Comparison of ENCODE assay signal across 16 mouse cellular contexts in genomic region chr2:168860032-168860691, GRCm38 (mm10).
DNase-seq lines count a peak whose midpoint lies in the region; ATAC-seq and TF ChIP-seq lines count a peak whose summit lies in the region.
"Had no signal": no experiment of that assay in that cellular context is flagged by ENCODE, and none has a peak within 500 bp of the region (broad histone marks: within the 10 kb centered on the region; RNA-seq: fewer than 3 reads in every experiment).

No protein-coding gene starts in this region.

- peaks cover 28% of the 10 kb centered on the region for H3K27me3 ChIP-seq in midbrain, embryonic 10.5 days (ENCODE audit: low read depth, poor library complexity, severe bottlenecking)
- H3K27me3 ChIP-seq in midbrain, embryonic 15.5 days (replicated peaks), result no peaks in the 10 kb centered on the region
- no peaks in the 10 kb centered on the region for H3K27me3 ChIP-seq in embryonic facial prominence, embryonic 12.5 days
- H3K27me3 ChIP-seq in hindbrain, embryonic 14.5 days (ENCODE audit: control insufficient read depth, insufficient read depth, low read length), result peaks cover 10% of the 10 kb centered on the region; the same call in 1 of the 2 replicates
- no peaks in the 10 kb centered on the region for H3K27me3 ChIP-seq in thymus, adult 2 months (ENCODE audit: control insufficient read depth, insufficient read depth, low read length)
- H3K27me3 ChIP-seq: limb, embryonic 15.5 days had no signal

- H3K4me2 ChIP-seq in midbrain, embryonic 15.5 days, result no peak overlapping the region
- no peak overlapping the region for H3K4me2 ChIP-seq in embryonic facial prominence, embryonic 12.5 days (replicated peaks)
- H3K4me2 ChIP-seq in hindbrain, embryonic 14.5 days (replicated peaks), result peak overlapping the region; percentile 12; the same call in 1 of the 2 replicates
- H3K4me2 ChIP-seq: limb, embryonic 15.5 days; neural tube, embryonic 13.5 days had no signal

- H3K36me3 ChIP-seq in midbrain, embryonic 10.5 days, result no peaks in the 10 kb centered on the region
- no peaks in the 10 kb centered on the region for H3K36me3 ChIP-seq in midbrain, embryonic 15.5 days (replicated peaks)
- H3K36me3 ChIP-seq in embryonic facial prominence, embryonic 12.5 days, result no peaks in the 10 kb centered on the region
- no peaks in the 10 kb centered on the region for H3K36me3 ChIP-seq in hindbrain, embryonic 14.5 days (replicated peaks; ENCODE audit: control insufficient read depth, insufficient read depth)
- no peaks in the 10 kb centered on the region for H3K36me3 ChIP-seq in thymus, adult 2 months (ENCODE audit: control insufficient read depth, insufficient read depth, low read length)
- H3K36me3 ChIP-seq: limb, embryonic 15.5 days; neural tube, embryonic 13.5 days had no signal

- ATAC-seq in midbrain, embryonic 15.5 days (replicated peaks), result no peak
- no peak for ATAC-seq in embryonic facial prominence, embryonic 12.5 days (ENCODE audit: insufficient number of reproducible peaks, insufficient read depth, low FRiP score, low TSS enrichment)
- ATAC-seq in hindbrain, embryonic 14.5 days (ENCODE audit: low FRiP score), result no peak
- ATAC-seq in megakaryocyte progenitor cell, adult 5-6 weeks (replicated peaks; ENCODE audit: poor library complexity), result no peak
- ATAC-seq: inflammation-experienced regulatory T-cells, adult 6 months had no signal

- WGBS in midbrain, embryonic 10.5 days, result 17% methylated on average over 16 of the region's 16 CpGs
- 9% methylated on average over 16 of the region's 16 CpGs for WGBS in midbrain, embryonic 15.5 days
- 15% methylated on average over 16 of the region's 16 CpGs for WGBS in embryonic facial prominence, embryonic 12.5 days
- WGBS in hindbrain, embryonic 14.5 days, result 13% methylated on average over 16 of the region's 16 CpGs
- 63% methylated on average over 16 of the region's 16 CpGs for WGBS in thymus, adult 2 months

- H3K4me3 ChIP-seq in midbrain, embryonic 10.5 days, result peak overlapping the region; percentile 23
- H3K4me3 ChIP-seq in midbrain, embryonic 15.5 days, result no peak overlapping the region
- no peak overlapping the region for H3K4me3 ChIP-seq in embryonic facial prominence, embryonic 12.5 days
- H3K4me3 ChIP-seq in hindbrain, embryonic 14.5 days (replicated peaks; ENCODE audit: low read length), result no peak overlapping the region
- no peak overlapping the region for H3K4me3 ChIP-seq in thymus, adult 2 months (ENCODE audit: control insufficient read depth, insufficient read depth, low read length)
- H3K4me3 ChIP-seq: limb, embryonic 15.5 days; neural tube, embryonic 13.5 days had no signal

- no peaks in the 10 kb centered on the region for H3K9me3 ChIP-seq in midbrain, embryonic 10.5 days (replicated peaks)
- H3K9me3 ChIP-seq in midbrain, embryonic 15.5 days, result no peaks in the 10 kb centered on the region
- H3K9me3 ChIP-seq in embryonic facial prominence, embryonic 12.5 days, result no peaks in the 10 kb centered on the region
- H3K9me3 ChIP-seq in hindbrain, embryonic 14.5 days (ENCODE audit: control insufficient read depth, low read length), result no peaks in the 10 kb centered on the region
- H3K9me3 ChIP-seq: limb, embryonic 15.5 days; neural tube, embryonic 13.5 days had no signal

- no peak for TF ChIP-seq POLR2A in thymus, adult 2 months (IDR thresholded peaks at IDR 0.05; ENCODE audit: control insufficient read depth, extremely low read depth, insufficient read depth, low read length, poor library complexity)

- DNase-seq in midbrain, embryonic 10.5 days (ENCODE audit: low spot score), result peak; percentile 41
- no peak for DNase-seq in hindbrain, embryonic 14.5 days (ENCODE audit: low spot score)
- DNase-seq in retina, embryonic 14.5 days (ENCODE audit: low spot score), result peak; percentile 37
- DNase-seq in kidney, adult 8-10 months, result no peak
- no peak for DNase-seq in thymus, adult 2 months
- DNase-seq: adrenal gland, adult 8-10 months; cerebellum, adult 8-10 months; layer of hippocampus, adult 9-11 months; lung, adult 18-20 months; right cerebral cortex, adult 18-20 months had no signal

- H3K4me1 ChIP-seq in midbrain, embryonic 10.5 days, result peaks cover 38% of the 10 kb centered on the region
- peaks cover 11% of the 10 kb centered on the region for H3K4me1 ChIP-seq in midbrain, embryonic 15.5 days
- peaks cover 13% of the 10 kb centered on the region for H3K4me1 ChIP-seq in embryonic facial prominence, embryonic 12.5 days
- H3K4me1 ChIP-seq in hindbrain, embryonic 14.5 days (replicated peaks; ENCODE audit: control insufficient read depth, insufficient read depth, low read length), result peaks cover 12% of the 10 kb centered on the region; the same call in 1 of the 2 replicates
- H3K4me1 ChIP-seq in thymus, adult 2 months (replicated peaks; ENCODE audit: control insufficient read depth, insufficient read depth, low read length), result no peaks in the 10 kb centered on the region

- peak overlapping the region; percentile 77 for H3K27ac ChIP-seq in midbrain, embryonic 10.5 days (replicated peaks)
- no peak overlapping the region for H3K27ac ChIP-seq in midbrain, embryonic 15.5 days
- 0 out of 2 replicates have a peak overlapping the region, but pooled peaks have one; percentile 27 for H3K27ac ChIP-seq in embryonic facial prominence, embryonic 12.5 days
- H3K27ac ChIP-seq in hindbrain, embryonic 14.5 days, result no peak overlapping the region
- no peak overlapping the region for H3K27ac ChIP-seq in thymus, adult 2 months (ENCODE audit: control insufficient read depth, insufficient read depth, low read length)
- H3K27ac ChIP-seq: limb, embryonic 15.5 days; neural tube, embryonic 13.5 days had no signal

- TF ChIP-seq CTCF in thymus, adult 2 months (IDR thresholded peaks at IDR 0.05; ENCODE audit: borderline replicate concordance, control insufficient read depth, extremely low read depth, insufficient read depth, low read length, poor library complexity), result no peak

- no peak overlapping the region for H3K9ac ChIP-seq in midbrain, embryonic 15.5 days
- H3K9ac ChIP-seq in embryonic facial prominence, embryonic 12.5 days, result no peak overlapping the region
- no peak overlapping the region for H3K9ac ChIP-seq in hindbrain, embryonic 14.5 days
- H3K9ac ChIP-seq: limb, embryonic 15.5 days; neural tube, embryonic 13.5 days had no signal

Comparison
In these comparisons a context has a peak if more than half of its experiments do, and no peak if none do; other contexts are left out.
1. H3K27ac ChIP-seq: peak in midbrain, embryonic 10.5 days (single experiment) and embryonic facial prominence, embryonic 12.5 days (single experiment); none in midbrain, embryonic 15.5 days (single experiment), hindbrain, embryonic 14.5 days (single experiment) and thymus, adult 2 months (single experiment).
2. DNase-seq: peak in midbrain, embryonic 10.5 days (single experiment) and retina, embryonic 14.5 days (single experiment); none in hindbrain, embryonic 14.5 days (single experiment), kidney, adult 8-10 months (0 of 2) and thymus, adult 2 months (single experiment).